Mouse (Mus musculus) bone marrow, adult 2 months (tissue): Measurements from ENCODE around the gene Acsl4.

ENCODE experiments used
- CTCF ChIP-seq: fragments of 200-500 bp; IDR thresholded peaks from 2 replicates; pipeline ENCODE4 v1.5.1; 2011; ENCODE audit warnings: low read length, control low read depth; ENCODE audit not compliant: control insufficient read depth, insufficient read depth
- POLR2A ChIP-seq: fragments of 200-500 bp; IDR thresholded peaks from 2 replicates; pipeline ENCODE4 v1.6.1; 2011; ENCODE audit warnings: low read depth, mild to moderate bottlenecking, control low read depth, low read length, borderline replicate concordance; ENCODE audit not compliant: control insufficient read depth

DNA sequence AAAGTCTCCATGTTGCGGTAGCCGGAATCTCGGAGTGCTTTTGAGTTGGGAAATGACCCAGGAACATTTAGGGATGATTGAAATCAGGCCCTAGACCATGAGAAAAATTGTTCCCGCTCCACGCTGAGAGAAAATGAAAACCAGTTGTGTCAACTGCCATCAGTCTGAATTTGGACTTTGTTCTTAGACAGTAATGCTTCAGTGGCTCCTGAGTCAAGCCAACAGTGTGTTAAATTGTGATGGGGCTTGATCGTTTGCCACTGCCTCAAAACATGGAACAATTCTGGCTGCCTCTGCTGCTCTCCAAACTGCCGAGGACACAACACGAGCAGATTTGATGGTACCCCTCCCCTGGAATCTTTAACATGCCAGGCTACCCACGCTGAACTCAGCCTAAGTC, 74.2 kb downstream of the Acsl4 start:
- TF ChIP-seq CTCF = no peak
- no peak for TF ChIP-seq POLR2A
